Mouse (Mus musculus) telencephalon, adult 2 months (tissue): Measurements from ENCODE around the gene Hddc2.
"Not testable (repeated sequence)": the region's sequence is repeated elsewhere in the genome, so short reads cannot be mapped to it uniquely, and the experiment has no call there.

ENCODE experiments used
- DNase-seq: peaks from one replicate; pipeline ENCODE4 v3.0.0-alpha.2; 2011; ENCODE audit warnings: low read depth, low spot score

The Hddc2 gene

GRCm38 (mm10) chr10:31354141-31354540 lies 41.0 kb downstream of the Hddc2 start:
- peak; percentile 13 for DNase-seq

- DNase-seq, result no peak
Observed at GRCm38 (mm10) chr10:31354886-31355461, 41.8 kb downstream of the Hddc2 start.

DNA sequence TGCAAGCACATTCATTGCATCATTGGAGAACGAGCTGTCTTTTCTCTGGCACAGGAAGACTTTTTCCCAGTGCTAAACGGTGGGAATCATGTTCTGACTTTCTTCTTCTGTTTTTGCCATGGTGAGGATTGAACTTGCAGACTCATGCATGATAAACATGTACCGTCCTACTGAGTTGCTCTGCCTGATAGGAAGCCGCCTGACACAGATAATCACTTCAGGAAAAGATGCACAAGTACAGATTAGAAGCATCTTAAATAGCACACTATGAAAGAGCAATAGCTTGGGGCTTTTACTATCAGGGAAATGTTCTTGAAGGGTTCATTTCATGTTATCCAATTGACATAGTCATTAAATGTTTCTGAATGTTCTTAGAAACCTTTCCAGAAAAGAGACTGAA lies 46.6 kb downstream of the Hddc2 start:
- DNase-seq, result no peak

DNA sequence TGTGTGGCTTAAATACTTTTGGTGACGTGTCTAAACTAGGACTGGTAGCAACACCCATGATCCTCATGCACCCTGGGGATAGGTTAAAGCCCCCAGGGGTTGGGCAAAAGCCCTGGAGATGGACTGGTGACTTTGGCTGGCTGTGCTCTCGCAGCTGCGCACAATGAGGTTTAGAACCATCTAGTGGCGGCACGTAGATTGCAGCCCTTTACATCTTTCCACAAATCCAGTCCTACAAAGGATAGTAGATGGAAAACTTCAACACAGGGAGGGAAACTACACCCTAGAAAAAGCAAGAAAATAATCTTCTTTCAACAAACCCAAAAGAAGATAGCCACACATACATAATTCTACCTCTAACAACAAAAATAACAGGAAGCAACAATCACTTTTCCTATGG lies 57.0 kb downstream of the Hddc2 start:
- not testable (repeated sequence) for DNase-seq
